Mouse (Mus musculus) embryonic facial prominence, embryonic 11.5 days (tissue): ENCODE results near the gene Plscr2. TPM values are rescaled to one million over a fixed set of nuclear protein-coding genes. Genes with fewer than 3 reads are reported as not detected.
"Not testable (repeated sequence)": the region's sequence is repeated elsewhere in the genome, so short reads cannot be mapped to it uniquely, and the experiment has no call there.

ENCODE experiments used
- ATAC-seq: fragments of 200-750 bp; cut with Nextera tagmentation; replicated peaks from 2 replicates; pipeline ENCODE4 v1.8.0; 2017; ENCODE audit warnings: low read depth; ENCODE audit not compliant: insufficient number of reproducible peaks, low FRiP score, low TSS enrichment
- DNase-seq: peaks from one replicate; pipeline ENCODE4 v3.0.0-alpha.2; 2015; ENCODE audit warnings: low spot score
- H3K27ac ChIP-seq: fragments of 300-500 bp; sonication (generic); replicated peaks from 2 replicates; pipeline ENCODE4 v1.5.1; 2014; ENCODE audit warnings: mild to moderate bottlenecking, low read depth, low read length, control low read depth
- H3K27me3 ChIP-seq: fragments of 300-500 bp; sonication (generic); 2 replicates; pipeline ENCODE4 v1.6.1; 2014; ENCODE audit warnings: mild to moderate bottlenecking, low read length, moderate library complexity, mixed read lengths; ENCODE audit not compliant: control insufficient read depth, insufficient read depth
- H3K36me3 ChIP-seq: fragments of 300-500 bp; sonication (generic); replicated peaks from 2 replicates; pipeline ENCODE4 v1.6.1; 2014; ENCODE audit warnings: low read depth, mild to moderate bottlenecking, low read length, moderate library complexity, mixed read lengths; ENCODE audit not compliant: control insufficient read depth, insufficient read depth
- H3K4me1 ChIP-seq: fragments of 300-500 bp; sonication (generic); 2 replicates; pipeline ENCODE4 v1.6.1; 2014; ENCODE audit warnings: low read length, mixed read lengths; ENCODE audit not compliant: control insufficient read depth, insufficient read depth
- H3K4me2 ChIP-seq: fragments of 300-500 bp; sonication (generic); 2 replicates; pipeline ENCODE4 v1.6.1; 2014; ENCODE audit warnings: low read depth, mild to moderate bottlenecking, control low read depth, low read length, moderate library complexity
- H3K4me3 ChIP-seq: fragments of 300-500 bp; sonication (generic); 2 replicates; pipeline ENCODE4 v1.5.1; 2014; ENCODE audit warnings: low read depth, low read length, control low read depth
- H3K9ac ChIP-seq: fragments of 300-500 bp; sonication (generic); replicated peaks from 2 replicates; pipeline ENCODE4 v1.6.1; 2014; ENCODE audit warnings: mild to moderate bottlenecking, control low read depth, low read length
- H3K9me3 ChIP-seq: fragments of 300-500 bp; sonication (generic); replicated peaks from 2 replicates; pipeline ENCODE4 v1.6.1; 2016; ENCODE audit warnings: mild to moderate bottlenecking, low read length, inconsistent platforms, mixed read lengths; ENCODE audit not compliant: control insufficient read depth
- WGBS: fragments of 180-500 bp; shearing (Covaris S2); extraction: QIAGEN DNeasy Blood & Tissue Kit; methylation state at CpG from one replicate; pipeline ENCODE4 v1.1.7; 2014; 5-methylcytosine and 5-hydroxymethylcytosine counted together
- polyA plus RNA-seq: library from polyadenylated mRNA; unstranded; fragments of >200 nt; fragmentation: Nextera tagmentation; extraction: Ambion mirVana; gene quantifications from 2 replicates; pipeline ENCODE4 v1.2.1, GENCODE M21; 2014

The Plscr2 gene
- polyA plus RNA-seq, 1 experiment from 2014 or later = 0.35 TPM

- whole genome bisulfite sequencing = 75% methylated on average over 8 of the region's 8 CpGs
- Histone ChIP-seq H3K9me3 (no peaks in the 10 kb centered on the region), H3K27ac (no peak overlapping the region), H3K36me3 (no peaks in the 10 kb centered on the region), H3K4me3 (no peak overlapping the region), H3K4me2 (no peak overlapping the region), H3K27me3 (no peaks in the 10 kb centered on the region), H3K9ac (no peak overlapping the region), H3K4me1 (no peaks in the 10 kb centered on the region)
- ATAC-seq (no peak), DNase-seq (no peak)
Measured at GRCm38 (mm10) chr9:92305620-92306220, 30.3 kb downstream of the Plscr2 start.

- H3K4me2 ChIP-seq = no peak within 1 kb of the TSS
- H3K27me3 ChIP-seq = no peaks in the 10 kb centered on the region
- 77% methylated on average over 1 of the region's 1 CpGs for WGBS
- H3K4me1 ChIP-seq = no peaks in the 10 kb centered on the region
- no peak within 1 kb of the TSS for H3K9ac ChIP-seq
- ATAC-seq (no peak), DNase-seq (no peak)
- no peak within 1 kb of the TSS for H3K27ac ChIP-seq
- no peaks in the 10 kb centered on the region for H3K9me3 ChIP-seq
- no peaks in the 10 kb centered on the region for H3K36me3 ChIP-seq
- no peak within 1 kb of the TSS for H3K4me3 ChIP-seq
Measured at GRCm38 (mm10) chr9:92309077-92309476, 33.7 kb downstream of the Plscr2 start, which contains the start of gene 1700057G04Rik. Gene 1700057G04Rik (plus strand): TSS chr9:92309377.

GRCm38 (mm10) chr9:92316791-92317190 lies 41.4 kb downstream of the Plscr2 start:
- Histone ChIP-seq H3K4me2 (no peak overlapping the region), H3K27ac (no peak overlapping the region), H3K9ac (no peak overlapping the region), H3K4me1 (no peaks in the 10 kb centered on the region), H3K36me3 (no peaks in the 10 kb centered on the region), H3K9me3 (no peaks in the 10 kb centered on the region), H3K4me3 (no peak overlapping the region), H3K27me3 (no peaks in the 10 kb centered on the region)
- ATAC-seq (no peak), DNase-seq (no peak)
- WGBS = 83% methylated on average over 3 of the region's 3 CpGs

GRCm38 (mm10) chr9:92325936-92326335 lies 50.5 kb downstream of the Plscr2 start:
- 55% methylated on average over 9 of the region's 9 CpGs for WGBS

GRCm38 (mm10) chr9:92326813-92327212 lies 51.4 kb downstream of the Plscr2 start:
- no peak overlapping the region for H3K27ac ChIP-seq
- H3K9me3 ChIP-seq = no peaks in the 10 kb centered on the region
- no peak overlapping the region for H3K9ac ChIP-seq
- no peak overlapping the region for H3K4me2 ChIP-seq
- ATAC-seq (no peak), DNase-seq (no peak)
- no peaks in the 10 kb centered on the region for H3K4me1 ChIP-seq
- H3K4me3 ChIP-seq = no peak overlapping the region
- no peaks in the 10 kb centered on the region for H3K36me3 ChIP-seq
- 71% methylated on average over 4 of the region's 4 CpGs for WGBS
- H3K27me3 ChIP-seq = no peaks in the 10 kb centered on the region

More at GRCm38 (mm10) chr9:92325936-92326335, 50.5 kb downstream of the Plscr2 start:
- H3K27ac ChIP-seq, H3K4me1 ChIP-seq, H3K36me3 ChIP-seq, ATAC-seq, H3K27me3 ChIP-seq, H3K4me3 ChIP-seq, H3K4me2 ChIP-seq, H3K9me3 ChIP-seq, DNase-seq, H3K9ac ChIP-seq: not testable (repeated sequence)

GRCm38 (mm10) chr9:92331383-92331782 lies 56.0 kb downstream of the Plscr2 start:
- Histone ChIP-seq H3K27ac (no peak overlapping the region), H3K4me2 (no peak overlapping the region), H3K9me3 (no peaks in the 10 kb centered on the region), H3K4me1 (no peaks in the 10 kb centered on the region), H3K4me3 (no peak overlapping the region), H3K27me3 (no peaks in the 10 kb centered on the region), H3K9ac (no peak overlapping the region), H3K36me3 (no peaks in the 10 kb centered on the region)
- ATAC-seq (no peak), DNase-seq (no peak)
- 86% methylated on average over 4 of the region's 4 CpGs for WGBS

- H3K9me3 ChIP-seq = no peaks in the 10 kb centered on the region
- DNase-seq = no peak
- no peak overlapping the region for H3K4me3 ChIP-seq
- no peaks in the 10 kb centered on the region for H3K36me3 ChIP-seq
- H3K4me2 ChIP-seq = no peak overlapping the region
- H3K9ac ChIP-seq = no peak overlapping the region
- H3K4me1 ChIP-seq = no peaks in the 10 kb centered on the region
- 91% methylated on average over 10 of the region's 10 CpGs for WGBS
- ATAC-seq = no peak
- no peaks in the 10 kb centered on the region for H3K27me3 ChIP-seq
- H3K27ac ChIP-seq = no peak overlapping the region
Measured at GRCm38 (mm10) chr9:92334845-92335244, 59.4 kb downstream of the Plscr2 start.

- ATAC-seq = no peak
- Histone ChIP-seq H3K9ac (no peak overlapping the region), H3K36me3 (no peaks in the 10 kb centered on the region), H3K27me3 (no peaks in the 10 kb centered on the region), H3K4me3 (no peak overlapping the region), H3K27ac (no peak overlapping the region), H3K4me1 (no peaks in the 10 kb centered on the region), H3K9me3 (no peaks in the 10 kb centered on the region), H3K4me2 (no peak overlapping the region)
- no peak for DNase-seq
- WGBS = 91% methylated on average over 6 of the region's 6 CpGs
Measured at GRCm38 (mm10) chr9:92335277-92335818, 59.9 kb downstream of the Plscr2 start.
